Mouse (Mus musculus) mouse trophoblast stem cell (cell line): Measurements from ENCODE around the gene Eml3.
"Not testable (repeated sequence)": the region's sequence is repeated elsewhere in the genome, so short reads cannot be mapped to it uniquely, and the experiment has no call there.

Source experiments
- in situ Hi-C, 2 experiments: fragments of 300-500 bp; cut with MseI, MboI; formaldehyde crosslinking; loops; 2 replicates in 1 of 2; 3 replicates in 1 of 2; pipeline ENCODE4 v1.15.1; 2025

The Eml3 gene

GRCm38 (mm10) chr19:8929224-8930088 is at the start of gene Eml3, which contains the start of gene Rom1:
TSS of gene Eml3 (plus strand) at chr19:8929552.
TSS of gene Rom1 (minus strand) at chr19:8929356.
- in situ Hi-C loops = no loop called here

GRCm38 (mm10) chr19:8880311-8881033 is 48.9 kb upstream of the Eml3 start, which contains the start of gene Uqcc3:
TSS of gene Uqcc3 (minus strand) at chr19:8880923.
- in situ Hi-C loops = no loop called here

- in situ Hi-C loops = no loop called here
Observed at GRCm38 (mm10) chr19:8881034-8881392, 48.3 kb upstream of the Eml3 start.

- in situ Hi-C loops = no loop called here
Observed at GRCm38 (mm10) chr19:8883616-8884015, 45.7 kb upstream of the Eml3 start, which contains the start of the genes Lbhd1 and Gm49403. TSS of gene Lbhd1 (plus strand) at chr19:8883732. TSS of gene Gm49403 (plus strand) at chr19:8883930.

- in situ Hi-C loops = no loop called here
Observed at GRCm38 (mm10) chr19:8886916-8887584, 42.3 kb upstream of the Eml3 start.

GRCm38 (mm10) chr19:8887585-8888463 is 41.5 kb upstream of the Eml3 start:
- in situ Hi-C loops = no loop called here

- in situ Hi-C loops = no loop called here
Observed at GRCm38 (mm10) chr19:8888511-8889385, 40.6 kb upstream of the Eml3 start, which contains the start of the genes 1810009A15Rik and Gm49416. TSS of gene 1810009A15Rik (plus strand) at chr19:8888853. TSS of gene Gm49416 (plus strand) at chr19:8888926.

GRCm38 (mm10) chr19:8892829-8893766 is 36.3 kb upstream of the Eml3 start, which contains the start of gene Ints5:
TSS of gene Ints5 (plus strand) at chr19:8893005.
- in situ Hi-C loops = no loop called here

GRCm38 (mm10) chr19:8895397-8895960 is 33.9 kb upstream of the Eml3 start:
- in situ Hi-C loops = no loop called here

GRCm38 (mm10) chr19:8896231-8896630 is 33.1 kb upstream of the Eml3 start:
- in situ Hi-C loops = not testable (repeated sequence)

GRCm38 (mm10) chr19:8897211-8897864 is 32.0 kb upstream of the Eml3 start:
- in situ Hi-C loops = not testable (repeated sequence)

GRCm38 (mm10) chr19:8897865-8898495 is 31.4 kb upstream of the Eml3 start, which contains the start of gene Ganab:
TSS of gene Ganab (plus strand) at chr19:8898071.
- in situ Hi-C loops = no loop called here

GRCm38 (mm10) chr19:8898576-8898975 is 30.8 kb upstream of the Eml3 start:
- in situ Hi-C loops = no loop called here

GRCm38 (mm10) chr19:8899079-8899478 is 30.3 kb upstream of the Eml3 start:
- in situ Hi-C loops = no loop called here

- in situ Hi-C loops = no loop called here
Observed at GRCm38 (mm10) chr19:8903412-8903811, 25.9 kb upstream of the Eml3 start.

GRCm38 (mm10) chr19:8908531-8908930 is 20.8 kb upstream of the Eml3 start:
- in situ Hi-C loops = no loop called here

GRCm38 (mm10) chr19:8911810-8912209 is 17.5 kb upstream of the Eml3 start:
- in situ Hi-C loops = no loop called here
